Mouse (Mus musculus): ENCODE results near the gene Vmn2r13. TPM values are rescaled to one million over a fixed set of nuclear protein-coding genes. Genes with fewer than 3 reads are reported as not detected.

Vmn2r13 gene
- polyA plus RNA-seq, 1 experiment from 2014 or later: not detected

Other genes with a start within 250 kb of the Vmn2r13 start
- gene Vmn2r10, start 185.7 kb downstream of the Vmn2r13 start, polyA plus RNA-seq (2014; fragmentation: Nextera tagmentation; extraction: Ambion mirVana): not detected in 2 replicates
- not detected in 2 replicates for gene Vmn2r11, start 132.6 kb downstream of the Vmn2r13 start, polyA plus RNA-seq (2014; fragmentation: Nextera tagmentation; extraction: Ambion mirVana)
- gene Vmn2r12, start 94.2 kb downstream of the Vmn2r13 start, polyA plus RNA-seq (2014; fragmentation: Nextera tagmentation; extraction: Ambion mirVana): not detected in 2 replicates
- gene Vmn2r14, start 32.5 kb upstream of the Vmn2r13 start, polyA plus RNA-seq (2014; fragmentation: Nextera tagmentation; extraction: Ambion mirVana): not detected in 2 replicates
- not detected in 2 replicates for gene Vmn2r15, start 105.4 kb upstream of the Vmn2r13 start, polyA plus RNA-seq (2014; fragmentation: Nextera tagmentation; extraction: Ambion mirVana)
- gene Vmn2r16, start 138.0 kb upstream of the Vmn2r13 start, polyA plus RNA-seq (2014; fragmentation: Nextera tagmentation; extraction: Ambion mirVana): not detected in 2 replicates
- not detected in 2 replicates for gene Vmn2r17, start 227.5 kb upstream of the Vmn2r13 start, polyA plus RNA-seq (2014; fragmentation: Nextera tagmentation; extraction: Ambion mirVana)

All from midbrain, embryonic 14.5 days (tissue).